Mouse (Mus musculus): ENCODE measurements around the gene Klhl33. TPM values are rescaled to one million over a fixed set of nuclear protein-coding genes. Genes with fewer than 3 reads are reported as not detected.
"Not testable (repeated sequence)": the region's sequence is repeated elsewhere in the genome, so short reads cannot be mapped to it uniquely, and the experiment has no call there.

The Klhl33 gene
- not detected in 2 replicates for total RNA-seq (2017)

DNA sequence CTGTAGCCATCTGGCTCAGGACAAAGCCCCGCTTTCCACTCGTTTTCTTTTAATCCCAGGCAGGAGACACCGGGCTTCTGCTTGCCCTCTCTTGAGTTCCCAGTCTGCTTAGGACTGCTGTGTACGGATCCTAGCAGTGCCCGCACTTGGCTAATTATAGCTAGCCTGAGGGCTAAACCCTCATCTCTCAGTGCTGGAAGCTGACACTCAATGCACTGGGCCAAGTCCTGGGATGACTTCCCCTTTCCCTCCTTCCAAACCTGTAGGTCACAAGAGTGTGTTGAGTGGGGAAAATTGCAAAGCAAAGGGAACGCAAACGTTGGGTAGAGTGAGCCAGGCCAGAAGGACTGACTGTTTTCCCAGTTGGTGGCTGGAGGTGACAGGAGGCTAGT, at the start of gene Klhl33:
Gene Klhl33, minus strand, starts transcription at position 134 of the 392 bp plus-strand sequence.
- 0 out of 4 replicates have a peak, but pooled peaks of 1 of the 2 experiments have one; percentile 33 for ATAC-seq (replicated peaks in 1 of 2; ENCODE audit: insufficient read depth in 1 of 2, low FRiP score in 2 of 2, low TSS enrichment in 1 of 2, low read depth in 1 of 2, poor library complexity in 2 of 2, severe bottlenecking in 2 of 2)

DNA sequence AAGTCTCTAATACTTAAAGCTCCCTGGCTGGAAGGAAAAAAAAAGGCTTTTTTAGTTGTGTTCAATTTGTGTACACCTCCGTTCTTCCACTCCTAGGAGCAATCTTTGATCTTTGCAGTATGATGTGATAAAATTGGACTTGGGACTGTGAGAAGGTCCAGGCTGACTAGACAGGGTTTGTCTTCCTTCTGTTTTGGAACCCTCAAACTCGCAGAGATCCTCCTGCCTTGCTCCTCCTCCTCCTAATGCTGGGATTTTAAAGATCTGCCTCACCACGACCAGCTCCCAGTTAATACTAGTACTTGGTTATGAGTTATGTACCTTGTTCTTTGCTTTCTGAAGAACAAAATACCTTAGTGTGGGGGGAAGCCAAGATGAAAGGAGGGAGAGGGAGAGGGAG, 48.2 kb upstream of the Klhl33 start:
- not testable (repeated sequence) for ATAC-seq (replicated peaks in 1 of 2; ENCODE audit: insufficient read depth in 1 of 2, low FRiP score in 2 of 2, low TSS enrichment in 1 of 2, low read depth in 1 of 2, poor library complexity in 2 of 2, severe bottlenecking in 2 of 2)

DNA sequence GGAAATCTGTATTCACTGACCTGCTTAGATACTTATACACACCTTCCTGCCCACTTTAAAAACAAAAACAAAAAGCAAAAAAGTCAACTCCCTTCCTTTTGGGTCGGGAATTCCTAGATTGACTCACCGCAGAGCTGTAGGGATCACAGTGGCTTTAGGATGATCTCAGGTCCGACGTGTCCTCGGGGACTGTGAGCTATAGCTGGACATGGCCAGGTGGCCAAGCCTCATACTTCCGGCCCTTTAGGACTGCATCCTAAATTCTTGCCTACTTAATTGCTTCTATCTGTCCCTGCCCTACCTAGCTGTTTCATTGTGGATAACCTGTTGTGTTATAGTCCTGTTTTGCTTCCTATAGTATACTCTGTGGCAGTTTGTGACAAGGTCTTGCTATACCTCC, 47.8 kb upstream of the Klhl33 start:
- ATAC-seq (replicated peaks in 1 of 2; ENCODE audit: insufficient read depth in 1 of 2, low FRiP score in 2 of 2, low TSS enrichment in 1 of 2, low read depth in 1 of 2, poor library complexity in 2 of 2, severe bottlenecking in 2 of 2) = not testable (repeated sequence)

DNA sequence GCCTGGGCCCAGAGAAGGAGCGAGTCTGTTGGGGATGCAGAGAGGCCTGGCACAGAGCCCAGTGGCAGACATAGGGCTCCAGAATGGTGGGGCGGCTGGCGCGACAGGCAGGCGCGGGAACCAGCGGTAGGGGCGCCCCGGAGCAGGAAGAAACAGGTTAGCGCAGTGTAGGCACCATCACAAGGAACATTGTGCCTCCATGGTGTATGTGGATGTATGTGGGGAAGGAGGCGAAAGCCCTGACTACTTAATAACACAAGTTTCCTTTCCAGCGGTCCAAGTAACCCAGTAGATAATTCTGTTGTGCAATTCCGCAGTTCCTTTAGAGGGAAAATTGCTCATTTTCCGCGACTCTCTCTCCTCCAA, 47.3 kb upstream of the Klhl33 start:
- peak; percentile 81 to 85 for ATAC-seq (replicated peaks in 1 of 2; ENCODE audit: insufficient read depth in 1 of 2, low FRiP score in 2 of 2, low TSS enrichment in 1 of 2, low read depth in 1 of 2, poor library complexity in 2 of 2, severe bottlenecking in 2 of 2)

DNA sequence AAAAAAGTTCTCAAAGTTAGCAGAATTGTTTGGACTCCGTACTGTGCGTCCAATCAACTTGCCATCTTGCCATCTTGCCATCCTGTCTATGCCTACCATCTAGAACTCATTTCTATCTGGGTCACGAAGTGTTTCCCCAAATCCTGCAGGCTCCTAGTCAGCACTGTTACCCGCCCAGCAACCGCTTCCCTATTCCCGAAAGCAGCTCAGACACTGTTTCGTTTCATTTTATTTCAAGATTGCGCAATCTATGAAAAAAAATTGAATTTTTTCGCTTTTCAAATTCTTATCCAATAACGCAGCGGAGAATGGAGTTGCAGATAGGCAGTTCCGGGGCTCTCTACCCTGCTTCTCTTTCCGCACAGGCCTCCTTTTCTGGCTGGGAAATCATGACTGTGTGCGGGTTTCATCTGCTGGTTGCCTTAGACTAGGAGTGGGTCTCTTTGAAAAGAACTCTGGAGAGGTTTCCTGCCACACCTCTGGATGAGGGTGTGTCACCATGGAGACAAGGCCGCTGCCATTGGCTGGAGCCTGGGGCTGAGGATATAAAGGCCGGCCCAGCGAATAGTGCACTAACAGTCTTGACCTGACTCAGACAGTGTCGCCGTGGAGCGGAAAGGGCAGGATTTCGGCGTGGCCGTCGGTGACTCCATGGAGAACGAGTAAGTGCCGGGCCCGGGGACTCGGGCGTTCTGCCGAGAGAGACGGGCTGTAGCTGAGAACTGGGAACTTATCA, 46.8 kb upstream of the Klhl33 start, which contains the start of gene Gm49342:
Gene Gm49342, plus strand, starts transcription at position 586 of the 736 bp plus-strand sequence.
- ATAC-seq (replicated peaks in 1 of 2; ENCODE audit: insufficient read depth in 1 of 2, low FRiP score in 2 of 2, low TSS enrichment in 1 of 2, low read depth in 1 of 2, poor library complexity in 2 of 2, severe bottlenecking in 2 of 2) = peak; percentile 97 to 98

DNA sequence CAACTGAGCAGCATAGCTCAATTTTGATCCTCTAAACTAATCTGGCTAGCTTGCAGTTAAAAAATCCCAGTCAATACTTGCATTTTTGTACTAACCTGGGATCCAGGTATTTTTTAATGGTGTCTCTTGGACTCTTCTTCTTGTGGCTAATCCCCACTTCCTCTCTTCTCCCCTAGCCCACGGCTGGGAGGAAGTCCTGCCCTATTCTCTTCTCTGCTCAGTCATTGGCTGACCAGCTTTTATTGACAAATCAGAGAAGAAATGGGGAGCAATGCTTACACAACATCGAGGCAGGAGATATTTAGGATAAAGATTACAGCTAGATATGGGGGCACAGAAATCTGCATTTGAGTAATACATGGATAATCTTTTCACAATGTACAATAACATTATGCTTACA, 41.6 kb upstream of the Klhl33 start:
- peak in 1 of 2 experiments; percentile 64; a peak in 1 of 4 replicates for ATAC-seq (replicated peaks in 1 of 2; ENCODE audit: insufficient read depth in 1 of 2, low FRiP score in 2 of 2, low TSS enrichment in 1 of 2, low read depth in 1 of 2, poor library complexity in 2 of 2, severe bottlenecking in 2 of 2)

DNA sequence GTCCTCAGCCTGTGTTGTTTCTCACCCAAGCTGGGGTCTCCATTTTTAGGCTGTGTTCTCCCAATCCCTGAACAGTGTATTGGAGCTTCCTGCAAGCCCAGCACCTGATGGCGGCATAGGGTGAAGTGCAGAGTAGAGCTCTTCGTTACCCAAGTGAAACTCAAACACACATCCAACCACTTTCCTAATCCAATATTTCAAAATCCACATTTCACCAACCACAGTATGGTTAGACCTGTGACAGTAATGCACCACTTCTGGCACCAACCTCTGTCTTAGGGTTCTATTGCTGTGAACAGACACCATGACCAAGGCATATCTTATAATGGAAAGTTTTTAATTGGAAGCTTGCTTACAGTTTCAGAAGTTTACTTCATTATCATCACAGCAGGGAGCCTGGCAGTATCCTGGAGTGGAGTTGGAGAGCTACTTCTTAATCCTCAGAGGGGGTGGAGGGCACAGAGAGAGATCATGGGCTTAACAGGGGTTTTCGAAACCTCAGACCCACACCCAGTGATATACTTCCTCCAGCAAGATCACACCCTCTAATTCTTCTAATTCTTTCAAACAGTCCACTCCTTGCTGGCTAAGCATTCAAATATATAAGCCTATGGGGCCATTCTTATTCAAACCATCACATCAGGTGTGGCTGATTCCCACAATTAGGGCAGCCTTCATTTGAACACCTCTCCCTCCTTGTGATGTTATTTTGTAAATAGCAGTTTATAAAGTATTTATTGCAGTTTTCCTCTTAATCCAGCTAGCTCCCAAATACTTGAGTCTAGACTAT, 41.0 kb upstream of the Klhl33 start:
- peak in 1 of 2 experiments; percentile 47; a peak in 2 of 4 replicates for ATAC-seq (replicated peaks in 1 of 2; ENCODE audit: insufficient read depth in 1 of 2, low FRiP score in 2 of 2, low TSS enrichment in 1 of 2, low read depth in 1 of 2, poor library complexity in 2 of 2, severe bottlenecking in 2 of 2)

DNA sequence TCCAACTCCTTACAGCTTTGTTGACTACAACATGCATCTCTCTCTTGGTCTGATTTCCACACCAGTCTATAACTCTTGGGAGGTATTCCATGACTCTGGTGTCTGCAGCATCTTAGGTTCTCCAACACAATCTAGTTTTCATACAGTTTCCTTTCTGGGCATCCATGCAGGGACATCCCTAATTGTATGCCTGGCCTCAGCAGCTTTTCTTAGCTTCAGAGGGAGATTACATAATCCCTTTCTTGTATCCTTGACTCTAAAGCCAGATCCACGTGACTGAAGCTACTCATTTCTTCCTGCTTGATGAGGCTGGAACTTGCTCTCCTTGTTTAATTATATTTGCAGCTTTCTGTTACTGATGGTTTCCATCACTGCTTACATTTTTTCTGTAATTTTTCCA, 39.3 kb upstream of the Klhl33 start:
- ATAC-seq (replicated peaks in 1 of 2; ENCODE audit: insufficient read depth in 1 of 2, low FRiP score in 2 of 2, low TSS enrichment in 1 of 2, low read depth in 1 of 2, poor library complexity in 2 of 2, severe bottlenecking in 2 of 2) = no peak

DNA sequence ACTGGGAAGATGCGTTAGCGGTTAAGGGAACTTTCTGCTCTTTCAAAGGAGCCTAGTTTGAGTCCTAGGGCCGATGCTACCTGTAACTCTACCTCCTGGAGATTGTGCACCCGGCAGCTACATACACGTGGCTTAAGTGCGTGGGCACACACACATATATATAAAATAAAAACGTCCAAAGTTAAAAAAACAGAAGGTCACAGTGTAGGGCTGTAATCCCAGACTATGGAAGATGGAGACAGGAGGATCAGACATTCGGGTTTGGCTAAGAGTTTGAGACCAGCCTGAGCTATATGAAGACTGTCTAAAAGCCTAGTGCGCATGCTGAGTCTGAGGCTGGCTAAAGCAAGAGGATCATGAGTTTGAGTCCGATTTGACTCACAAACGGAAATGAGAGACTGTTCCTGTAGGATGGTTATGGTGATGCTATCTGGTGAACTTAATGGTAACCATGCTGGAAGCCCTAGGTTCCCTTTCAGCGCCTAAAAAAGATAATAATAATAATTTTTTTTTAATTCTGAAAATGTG, 34.2 kb upstream of the Klhl33 start:
- ATAC-seq (replicated peaks in 1 of 2; ENCODE audit: insufficient read depth in 1 of 2, low FRiP score in 2 of 2, low TSS enrichment in 1 of 2, low read depth in 1 of 2, poor library complexity in 2 of 2, severe bottlenecking in 2 of 2) = peak in 1 of 2 experiments; percentile 17; a peak in 2 of 4 replicates

DNA sequence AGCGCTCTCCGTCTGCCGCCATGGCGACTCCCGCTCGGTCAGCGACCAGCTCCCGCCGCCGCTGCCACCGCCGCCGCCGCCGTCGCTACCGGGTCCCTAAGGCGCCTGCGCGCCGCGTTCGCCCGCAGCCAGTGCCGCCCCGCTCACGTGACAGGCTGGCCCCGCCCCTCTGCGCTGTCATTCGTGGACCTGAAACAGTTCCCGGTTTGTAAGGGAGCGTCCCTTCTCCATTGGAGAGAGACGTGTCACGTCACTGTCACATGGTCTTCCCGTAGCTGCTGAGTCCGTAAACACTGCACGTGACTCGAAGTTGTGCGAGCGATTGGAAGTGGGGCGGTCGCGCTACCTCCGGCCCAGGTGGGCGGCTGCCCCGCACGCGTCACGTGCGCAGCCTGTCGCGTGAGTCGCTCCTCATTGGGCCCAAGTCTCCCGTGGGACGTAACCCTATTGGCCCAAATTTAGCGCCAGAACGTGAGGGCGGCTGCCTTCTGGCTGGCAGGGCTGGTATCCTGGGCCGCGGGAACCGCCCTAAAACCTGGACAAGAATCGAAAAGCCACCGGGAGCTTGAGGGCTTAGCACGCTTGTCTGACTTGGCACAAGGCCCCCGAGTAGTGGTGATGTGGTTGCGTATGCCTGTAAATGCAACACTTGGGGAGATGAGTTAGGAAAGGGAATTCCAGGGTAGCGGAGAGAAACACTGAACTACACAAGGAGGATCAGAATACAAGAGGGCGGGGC, 33.6 kb upstream of the Klhl33 start, which contains the start of the genes Pip4p1 and Pnp:
Gene Pip4p1, minus strand, starts transcription at position 103 of the 739 bp plus-strand sequence.
Gene Pnp, plus strand, starts transcription at position 329 of the 739 bp plus-strand sequence.
- peak; percentile 97 to 98 for ATAC-seq (replicated peaks in 1 of 2; ENCODE audit: insufficient read depth in 1 of 2, low FRiP score in 2 of 2, low TSS enrichment in 1 of 2, low read depth in 1 of 2, poor library complexity in 2 of 2, severe bottlenecking in 2 of 2)

DNA sequence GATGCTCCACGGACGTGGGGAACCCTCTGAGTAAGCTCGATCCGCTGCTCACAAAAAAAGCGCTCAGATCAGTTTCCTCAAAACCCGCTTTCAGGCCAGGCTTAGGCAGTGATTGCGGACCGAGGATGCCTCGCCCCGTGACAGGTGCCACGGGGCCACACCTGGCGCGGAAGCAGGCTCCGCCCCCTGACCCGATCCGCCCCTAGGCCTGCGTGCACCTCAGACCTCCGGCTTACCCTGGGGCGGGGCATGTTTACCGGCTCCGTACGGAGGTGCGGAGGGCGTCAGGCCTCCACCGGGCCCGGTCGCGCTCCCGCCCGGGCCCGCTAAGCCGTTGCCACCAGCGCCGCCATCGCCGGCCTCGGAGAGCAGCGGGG, 33.1 kb upstream of the Klhl33 start:
- ATAC-seq (replicated peaks in 1 of 2; ENCODE audit: insufficient read depth in 1 of 2, low FRiP score in 2 of 2, low TSS enrichment in 1 of 2, low read depth in 1 of 2, poor library complexity in 2 of 2, severe bottlenecking in 2 of 2) = peak in 1 of 2 experiments; percentile 6; a peak in 1 of 4 replicates

DNA sequence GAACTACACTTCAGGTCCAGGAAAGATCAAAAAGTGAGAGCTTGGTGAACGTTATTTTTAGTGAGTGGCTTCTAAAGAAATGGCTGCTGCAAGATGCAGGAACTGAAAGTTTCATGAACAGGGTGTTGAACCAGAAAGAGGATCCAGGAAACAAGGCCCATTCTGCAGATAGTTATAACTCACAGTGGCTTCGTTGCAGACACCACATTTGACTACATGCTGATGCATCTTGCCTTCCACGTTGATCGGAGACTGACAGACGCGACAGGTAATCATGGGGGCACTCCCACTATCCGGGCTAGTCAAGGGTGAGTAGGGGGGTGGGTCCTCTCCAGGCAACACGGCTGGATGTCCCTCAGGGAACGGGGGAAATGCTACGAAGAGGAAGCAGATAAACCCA, 32.6 kb upstream of the Klhl33 start:
- no peak for ATAC-seq (replicated peaks in 1 of 2; ENCODE audit: insufficient read depth in 1 of 2, low FRiP score in 2 of 2, low TSS enrichment in 1 of 2, low read depth in 1 of 2, poor library complexity in 2 of 2, severe bottlenecking in 2 of 2)

DNA sequence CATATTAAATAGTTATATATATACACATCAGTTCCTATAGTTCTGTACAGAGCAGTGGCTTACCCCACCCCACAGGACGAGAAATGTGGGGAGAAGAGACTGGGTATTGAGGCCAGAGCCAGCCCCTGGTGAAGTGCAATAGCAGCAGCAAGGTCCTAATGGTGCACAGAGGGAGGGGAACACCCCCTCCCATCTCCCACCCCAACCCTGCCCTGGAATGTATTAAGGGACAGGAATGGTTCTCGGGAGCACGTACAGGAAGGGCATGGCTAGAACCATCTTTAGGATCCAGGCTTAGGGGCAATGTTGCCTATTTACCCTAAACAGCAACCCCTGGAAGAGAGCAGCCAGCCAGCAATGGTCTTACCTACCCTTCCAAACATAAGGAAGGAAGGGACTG, 30.1 kb upstream of the Klhl33 start:
- ATAC-seq (replicated peaks in 1 of 2; ENCODE audit: insufficient read depth in 1 of 2, low FRiP score in 2 of 2, low TSS enrichment in 1 of 2, low read depth in 1 of 2, poor library complexity in 2 of 2, severe bottlenecking in 2 of 2) = no peak

DNA sequence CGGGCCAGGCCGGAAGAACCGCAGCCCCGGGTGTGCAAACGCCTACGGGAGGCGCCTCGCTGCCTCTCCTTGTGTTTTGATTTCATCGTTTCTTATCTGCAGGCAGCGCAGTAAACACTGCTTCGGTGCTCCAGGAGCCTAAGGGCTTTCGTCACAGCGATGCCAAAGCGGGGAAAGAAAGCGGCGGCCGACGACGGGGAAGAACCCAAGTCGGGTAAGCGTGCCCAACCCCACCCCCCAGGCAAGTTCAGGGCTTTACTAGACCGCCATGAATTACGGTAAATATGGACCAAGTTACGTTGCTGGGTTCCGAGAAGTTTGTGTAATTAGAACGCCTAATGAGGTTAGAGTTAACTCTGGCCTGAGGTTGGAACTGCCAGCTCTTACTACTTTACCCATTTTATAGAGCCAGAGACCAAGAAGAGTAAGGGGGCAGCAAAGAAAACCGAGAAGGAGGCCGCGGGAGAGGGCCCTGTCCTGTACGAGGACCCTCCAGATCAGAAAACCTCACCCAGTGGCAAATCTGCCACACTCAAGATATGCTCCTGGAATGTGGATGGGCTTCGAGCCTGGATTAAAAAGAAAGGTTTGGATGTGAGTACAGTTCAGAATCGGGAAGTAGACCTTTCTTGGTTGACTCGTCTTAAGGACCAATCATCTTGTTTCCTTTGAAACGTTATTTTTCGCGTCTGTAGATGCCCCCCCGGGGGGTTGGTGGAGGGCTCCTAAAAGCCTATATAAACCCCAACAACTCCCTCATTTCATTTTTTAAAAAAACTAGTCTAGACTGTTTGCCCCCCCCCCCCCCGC, 28.0 kb upstream of the Klhl33 start:
- ATAC-seq (replicated peaks in 1 of 2; ENCODE audit: insufficient read depth in 1 of 2, low FRiP score in 2 of 2, low TSS enrichment in 1 of 2, low read depth in 1 of 2, poor library complexity in 2 of 2, severe bottlenecking in 2 of 2) = peak in 1 of 2 experiments; percentile 34; a peak in 1 of 4 replicates

DNA sequence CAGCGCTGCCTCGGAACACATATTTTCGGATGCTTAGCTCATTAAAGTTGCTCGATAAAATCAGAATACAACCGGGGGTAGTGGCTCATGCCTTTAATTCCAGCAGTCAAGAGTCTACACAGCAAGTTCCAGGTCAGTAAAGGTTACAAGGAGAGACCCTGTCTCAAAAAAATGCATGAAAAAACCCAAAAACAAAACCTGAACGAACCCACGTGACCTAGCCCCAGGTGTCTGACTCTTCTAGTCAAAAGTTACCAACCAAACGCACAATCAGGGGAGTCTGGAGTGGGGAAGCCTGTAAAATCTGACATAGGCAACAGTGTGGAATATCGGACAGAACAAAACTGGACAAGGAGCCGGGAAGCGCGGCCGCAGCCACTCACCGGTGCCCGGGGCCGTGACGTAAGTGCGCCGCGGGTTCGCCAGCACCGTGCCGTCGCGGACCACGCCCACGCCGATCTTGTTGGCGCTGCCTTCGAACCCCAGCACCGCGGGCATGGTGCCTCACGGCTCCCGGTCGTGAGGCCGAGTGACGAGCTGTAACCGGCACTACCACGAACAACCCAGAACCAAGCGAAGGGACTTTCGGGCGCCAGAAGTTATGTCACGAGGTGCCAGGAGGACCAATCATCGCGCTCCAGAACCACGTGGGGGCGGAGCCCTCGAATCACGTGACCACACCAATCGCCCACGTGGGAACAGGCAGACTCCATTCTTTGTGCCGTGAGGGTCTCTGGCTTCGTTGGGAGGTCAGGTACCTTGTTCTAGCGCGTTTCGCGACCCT, 27.2 kb upstream of the Klhl33 start, which contains the start of the genes Osgep and Apex1:
Gene Osgep, minus strand, starts transcription at position 613 of the 784 bp plus-strand sequence.
Gene Apex1, plus strand, starts transcription at position 688 of the 784 bp plus-strand sequence.
- peak; percentile 91 to 93 for ATAC-seq (replicated peaks in 1 of 2; ENCODE audit: insufficient read depth in 1 of 2, low FRiP score in 2 of 2, low TSS enrichment in 1 of 2, low read depth in 1 of 2, poor library complexity in 2 of 2, severe bottlenecking in 2 of 2)

DNA sequence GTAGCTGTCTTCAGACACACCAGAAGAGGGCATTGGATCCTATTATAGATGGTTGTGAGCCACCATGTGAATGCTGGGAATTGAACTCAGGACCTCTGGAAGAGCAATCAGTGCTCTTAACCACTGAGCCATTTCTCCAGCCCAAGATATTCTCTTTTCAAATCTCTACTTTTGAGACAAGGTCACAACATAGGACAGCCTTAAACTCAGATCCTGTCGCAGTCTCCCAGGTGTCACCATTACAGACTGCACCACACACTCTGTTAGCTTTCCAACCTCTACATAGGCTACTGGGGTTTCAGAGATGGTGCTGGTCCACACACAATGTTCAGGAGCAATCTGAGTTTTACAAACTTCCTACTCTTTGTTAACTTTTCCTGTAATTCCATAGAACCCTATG, 26.1 kb upstream of the Klhl33 start:
- not testable (repeated sequence) for ATAC-seq (replicated peaks in 1 of 2; ENCODE audit: insufficient read depth in 1 of 2, low FRiP score in 2 of 2, low TSS enrichment in 1 of 2, low read depth in 1 of 2, poor library complexity in 2 of 2, severe bottlenecking in 2 of 2)

Measured in hematopoietic stem cell, adult 5-6 weeks (primary cell).